Mouse (Mus musculus) kidney, postnatal 36 days (tissue): Measurements from ENCODE around the gene Yap1.
"Not testable (repeated sequence)": the region's sequence is repeated elsewhere in the genome, so short reads cannot be mapped to it uniquely, and the experiment has no call there.

Experiments used
- DNase-seq, 2 experiments: peaks; one replicate each; pipeline ENCODE4 v3.0.0; 2021 to 2022; ENCODE audit warnings: mixed read lengths in 2 of 2

The Yap1 gene

DNA sequence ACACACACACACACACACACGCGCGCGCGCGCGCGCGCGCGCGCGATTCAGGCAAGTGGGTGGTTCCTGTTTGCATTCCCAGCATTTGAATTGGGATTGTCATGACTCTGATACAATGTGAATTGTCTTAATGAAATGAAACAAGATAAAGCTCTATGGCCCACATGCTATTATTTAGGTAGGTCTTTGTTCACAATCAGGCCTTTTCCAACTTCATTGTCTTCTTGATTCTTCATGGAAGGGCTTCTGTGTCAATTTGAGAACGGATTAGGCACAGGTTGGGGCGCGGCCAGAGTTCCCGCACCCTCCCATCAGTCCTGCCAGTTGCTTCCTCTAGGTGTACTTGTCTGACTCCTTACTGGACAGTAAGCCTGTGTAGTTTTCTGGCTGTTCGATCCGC is 90.4 kb downstream of the Yap1 start:
- no peak for DNase-seq

DNA sequence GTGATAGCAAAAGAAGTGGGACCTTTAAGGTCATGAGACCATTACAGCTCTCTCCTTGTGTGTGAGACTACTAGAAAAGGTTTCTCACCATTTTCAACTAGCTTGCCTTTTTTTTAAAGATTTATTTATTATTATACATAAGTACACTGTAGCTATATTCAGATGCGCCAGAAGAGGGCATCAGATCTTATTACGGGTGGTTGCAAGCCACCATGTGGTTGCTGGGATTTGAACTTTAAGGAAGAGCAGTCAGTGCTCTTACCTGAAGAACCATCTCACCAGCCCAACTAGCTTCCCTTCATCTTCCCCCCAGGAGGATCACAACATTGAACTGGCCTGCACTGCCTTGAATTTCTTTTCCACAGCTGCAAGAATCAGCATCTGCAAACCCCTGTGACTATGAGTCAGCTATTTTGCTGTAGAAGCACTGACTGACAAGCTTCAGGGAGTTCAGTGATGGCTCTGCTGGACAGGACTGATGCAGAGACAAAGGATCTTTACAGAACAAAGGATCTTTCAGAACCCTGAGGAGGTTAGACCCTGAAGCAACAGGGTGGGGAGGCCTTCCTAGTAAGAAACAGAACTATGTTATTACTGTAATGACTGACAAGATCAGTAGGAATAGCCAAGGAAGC is 96.9 kb downstream of the Yap1 start:
- DNase-seq: no peak

DNA sequence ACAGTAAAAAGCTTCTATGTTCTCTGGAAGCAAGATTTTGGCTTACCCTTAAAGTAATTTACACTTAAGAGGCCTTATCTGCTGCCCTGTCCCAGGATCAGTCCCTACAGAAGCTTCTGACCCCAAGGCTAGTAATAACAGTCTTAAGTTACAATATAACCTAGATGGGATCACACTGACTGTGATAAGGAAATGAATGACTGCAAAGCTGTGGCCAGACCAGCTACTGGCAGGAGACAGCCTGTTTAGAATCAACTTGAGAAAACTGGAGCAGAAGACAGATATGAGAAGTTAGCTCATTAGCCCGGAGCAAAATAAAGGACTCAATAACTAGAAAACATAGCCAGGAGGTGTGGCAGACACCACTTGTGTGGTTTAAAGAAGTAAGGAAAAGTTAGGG is 97.8 kb downstream of the Yap1 start:
- DNase-seq: peak in 1 of 2 experiments; percentile 18

DNA sequence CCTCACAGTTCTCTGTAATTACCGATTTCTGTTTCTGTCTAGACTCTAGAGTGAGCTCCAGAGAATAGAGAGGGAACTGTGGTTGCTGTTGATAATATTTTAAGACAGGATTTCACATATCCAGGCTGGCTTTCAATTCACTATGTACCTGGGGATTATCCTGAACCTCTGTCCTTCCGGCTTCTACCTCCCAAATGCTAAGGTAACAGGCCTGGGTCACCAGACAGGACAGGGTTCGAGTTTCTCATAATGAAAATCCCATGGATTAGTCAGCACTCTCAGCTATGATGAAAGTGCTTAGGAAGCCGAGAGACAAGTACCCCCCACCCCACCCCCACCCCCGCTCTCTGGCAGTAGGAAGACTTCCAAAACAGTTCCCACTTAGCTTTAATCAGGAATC is 100.6 kb downstream of the Yap1 start:
- DNase-seq: no peak

DNA sequence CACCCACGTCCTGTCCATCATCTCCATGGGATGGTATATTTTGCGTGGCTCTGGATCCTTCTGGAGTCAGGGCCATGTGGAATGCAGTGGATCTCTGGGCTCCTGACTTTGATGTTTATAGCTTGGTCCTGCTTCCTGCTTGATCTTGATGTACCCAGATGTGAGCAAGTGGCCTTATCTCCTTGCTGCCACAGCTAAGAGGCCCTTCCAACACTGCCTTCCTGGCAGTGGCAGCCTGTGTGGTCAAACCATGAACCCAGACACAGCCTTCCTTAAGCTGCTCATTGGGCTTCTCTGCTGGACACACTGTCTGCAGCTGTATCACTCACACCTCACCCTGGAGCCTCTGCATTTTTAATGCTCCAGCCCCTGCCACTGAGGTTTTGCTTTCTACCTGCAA is 101.1 kb downstream of the Yap1 start:
- no peak for DNase-seq

DNA sequence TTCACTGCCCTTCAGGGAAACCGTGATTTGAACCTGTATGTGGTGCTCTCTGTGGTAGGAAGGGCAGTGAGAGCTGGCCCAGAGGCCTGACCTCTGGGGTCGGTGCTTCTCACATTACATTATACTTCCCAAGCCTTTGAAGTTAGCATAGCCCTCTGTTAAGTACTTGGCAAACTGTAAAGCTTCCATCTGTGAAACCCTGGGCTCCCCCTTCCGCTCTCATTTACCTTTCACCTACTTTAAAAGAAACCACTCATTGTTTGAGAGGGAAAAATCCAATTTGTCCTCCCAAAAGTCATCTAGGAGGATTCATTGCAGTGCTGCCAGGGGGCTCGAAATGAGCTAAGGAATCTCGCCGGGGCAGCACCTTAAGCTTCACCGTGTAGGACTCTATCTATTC is 102.1 kb downstream of the Yap1 start:
- no peak for DNase-seq

DNA sequence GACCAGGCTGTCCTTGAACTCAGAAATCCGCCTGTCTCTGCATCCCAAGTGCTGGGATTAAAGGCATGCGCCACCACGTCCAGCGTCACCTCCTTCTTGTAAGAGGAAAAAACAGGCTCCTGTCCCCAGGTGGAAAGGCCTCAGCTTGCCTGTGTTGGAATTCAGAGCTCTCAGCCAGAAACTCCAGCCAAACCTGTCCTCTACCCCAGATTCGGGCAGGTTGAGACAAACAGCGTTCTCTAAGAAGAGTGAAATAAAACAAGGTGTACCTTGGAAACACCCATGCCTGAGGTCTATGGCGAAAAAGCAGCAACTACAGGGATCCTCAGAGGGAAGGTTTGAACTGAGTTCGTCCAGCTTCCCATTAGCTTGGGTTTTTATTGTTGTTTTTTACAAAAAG is 103.4 kb downstream of the Yap1 start:
- DNase-seq: no peak

DNA sequence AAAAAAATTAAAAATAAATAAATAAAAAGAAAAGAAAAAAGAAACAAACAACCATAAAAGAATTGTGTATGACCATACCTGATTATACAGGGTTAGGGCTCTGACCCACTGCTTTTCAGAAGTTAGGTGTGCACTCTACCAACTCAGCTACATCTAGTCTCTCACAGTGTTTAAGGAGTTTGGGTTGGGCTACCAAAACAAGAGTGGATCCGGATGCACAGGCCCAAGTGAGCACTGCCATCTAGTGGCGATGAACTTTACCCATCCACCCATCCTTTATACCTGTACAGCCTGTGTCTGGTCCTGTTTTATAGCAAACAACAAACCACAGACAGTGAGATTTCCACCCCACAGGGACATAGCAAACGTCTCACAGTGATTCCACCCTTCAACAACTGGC is 106.9 kb downstream of the Yap1 start:
- DNase-seq: peak; percentile 75 to 87

DNA sequence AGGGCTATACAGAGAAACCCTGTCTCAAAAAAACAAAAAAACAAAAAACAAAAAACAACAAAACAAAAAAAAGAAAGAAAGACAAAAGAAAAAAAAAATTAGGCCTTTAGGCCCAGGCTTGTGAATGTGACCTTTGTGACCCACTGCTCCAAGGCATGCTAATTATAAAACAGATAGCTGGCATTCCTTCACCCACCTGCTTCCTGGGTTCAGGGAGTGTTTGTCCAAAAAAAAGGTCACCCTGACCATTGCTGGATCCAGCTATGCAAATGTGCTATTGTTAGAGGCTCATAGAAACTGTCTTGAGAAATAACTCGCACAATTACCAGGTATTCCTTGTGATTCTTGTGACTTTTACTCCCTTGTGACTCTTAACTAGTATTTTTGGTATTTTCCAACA is 112.6 kb downstream of the Yap1 start:
- DNase-seq: not testable (repeated sequence)

DNA sequence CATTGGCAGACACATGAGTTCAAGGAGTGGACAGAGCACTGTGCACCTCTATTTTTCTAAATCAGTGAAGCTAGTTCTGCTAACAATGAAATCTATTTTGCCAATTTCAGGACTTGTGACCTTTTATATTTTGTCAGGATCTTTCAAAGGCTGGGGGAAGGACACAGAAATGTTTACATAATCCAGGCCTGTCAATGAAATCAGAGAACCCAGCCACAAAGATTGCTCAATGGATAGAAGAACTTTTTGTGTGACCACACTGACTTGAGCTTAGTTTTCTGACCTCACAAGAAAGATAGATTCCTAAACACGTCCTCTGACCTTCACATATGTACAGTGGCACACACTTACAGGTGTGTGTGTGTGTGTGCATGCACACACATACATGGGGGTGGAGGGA is 113.2 kb downstream of the Yap1 start:
- DNase-seq: no peak

DNA sequence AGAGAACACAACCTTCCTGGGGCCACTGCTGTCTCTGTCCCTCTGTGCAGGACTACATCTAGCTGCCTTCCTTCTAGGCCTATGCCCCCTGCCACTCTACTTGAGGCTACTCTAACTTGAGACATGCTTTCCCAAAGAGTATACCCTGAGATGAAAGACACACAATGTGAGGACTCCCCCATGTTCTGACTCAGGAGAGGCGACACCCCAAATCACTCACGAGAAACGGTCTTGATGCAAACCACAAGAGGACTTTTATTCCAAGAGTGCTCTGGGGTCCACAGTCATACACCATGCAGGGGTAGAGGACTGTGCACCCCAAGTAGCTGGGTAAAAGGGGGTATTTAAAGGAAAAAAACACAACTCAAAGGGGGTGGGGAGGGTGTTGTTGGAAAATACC is 120.0 kb downstream of the Yap1 start:
- DNase-seq: no peak

DNA sequence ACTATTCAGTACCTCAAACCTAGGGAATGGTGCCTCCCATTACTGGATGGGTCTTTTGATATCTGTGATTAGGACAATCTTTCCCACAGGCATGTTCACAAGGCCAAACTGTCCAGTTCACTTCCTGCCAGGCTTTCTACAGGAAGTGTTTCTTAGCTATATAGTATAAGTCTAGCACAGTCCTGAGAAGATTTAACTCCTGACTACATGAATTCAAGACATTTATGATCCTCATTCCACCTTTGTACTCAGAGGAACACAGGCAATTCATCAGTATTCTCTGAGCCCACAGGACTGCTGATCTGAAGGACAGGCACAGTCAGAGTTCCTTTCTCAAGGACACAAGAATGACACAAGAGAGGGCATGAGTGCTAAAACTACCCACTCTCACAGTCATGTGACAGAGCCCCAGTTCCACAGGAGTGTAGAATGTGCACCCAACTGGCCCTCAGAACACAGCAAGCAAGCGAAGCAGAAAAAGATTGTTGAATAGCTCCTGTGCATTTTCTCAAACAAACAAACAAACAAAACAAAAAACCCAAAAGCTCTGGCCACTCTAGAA is 122.0 kb downstream of the Yap1 start:
- DNase-seq: no peak
